Mouse (Mus musculus): ENCODE data around the gene Ces2e.
"Not testable (repeated sequence)": the region's sequence is repeated elsewhere in the genome, so short reads cannot be mapped to it uniquely, and the experiment has no call there.

The Ces2e gene

GRCm38 (mm10) chr8:104925972-104926596 is at the start of gene Ces2e:
TSS of gene Ces2e (plus strand) at chr8:104926260.
- DNase-seq: no peak

GRCm38 (mm10) chr8:104886223-104886926 is 39.7 kb upstream of the Ces2e start:
- DNase-seq: not testable (repeated sequence)

- DNase-seq: no peak
Measured at GRCm38 (mm10) chr8:104901746-104902145, 24.3 kb upstream of the Ces2e start.

GRCm38 (mm10) chr8:104907111-104907510 is 18.9 kb upstream of the Ces2e start:
- no peak for DNase-seq

GRCm38 (mm10) chr8:104909021-104909420 is 17.0 kb upstream of the Ces2e start:
- DNase-seq: peak; percentile 9

- DNase-seq: not testable (repeated sequence)
Measured at GRCm38 (mm10) chr8:104909651-104910050, 16.4 kb upstream of the Ces2e start.

GRCm38 (mm10) chr8:104927301-104927700 is 1.2 kb downstream of the Ces2e start:
- no peak for DNase-seq

GRCm38 (mm10) chr8:104944665-104945064 is 18.6 kb downstream of the Ces2e start:
- no peak for DNase-seq

- no peak for DNase-seq
Measured at GRCm38 (mm10) chr8:104947056-104947455, 21.0 kb downstream of the Ces2e start, which contains the start of gene Ces2f. TSS of gene Ces2f (plus strand) at chr8:104947356.

GRCm38 (mm10) chr8:104949031-104949430 is 23.0 kb downstream of the Ces2e start:
- no peak for DNase-seq

- no peak for DNase-seq
Measured at GRCm38 (mm10) chr8:104961537-104961961, 35.5 kb downstream of the Ces2e start, which contains the start of gene Ces2g. TSS of gene Ces2g (plus strand) at chr8:104961718.

GRCm38 (mm10) chr8:104962229-104962901 is 36.3 kb downstream of the Ces2e start:
- DNase-seq: no peak

GRCm38 (mm10) chr8:104963375-104963894 is 37.4 kb downstream of the Ces2e start:
- no peak for DNase-seq

GRCm38 (mm10) chr8:104984126-104984525 is 58.1 kb downstream of the Ces2e start:
- no peak for DNase-seq
